Comparison of ENCODE assay signal across 18 mouse cellular contexts in the genomic region with DNA sequence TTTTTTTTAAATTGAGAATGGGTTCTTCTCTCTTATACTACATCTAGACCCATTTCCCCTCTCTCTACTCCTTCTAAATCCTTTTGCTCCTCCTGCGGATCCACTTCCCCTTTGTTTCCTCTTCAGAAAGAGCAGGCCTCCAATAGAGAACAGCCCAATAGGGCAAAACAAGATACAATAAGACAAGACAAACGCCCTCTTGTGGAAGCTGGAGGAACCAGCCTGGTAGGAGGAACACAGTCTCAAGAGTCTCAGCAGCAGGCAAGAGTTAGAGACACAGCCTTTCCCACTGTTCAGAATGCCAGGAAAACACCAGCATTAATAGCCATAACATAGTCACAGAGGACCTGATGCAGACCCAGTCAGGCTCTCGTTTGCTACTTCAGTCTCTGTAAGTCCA.
DNase-seq lines count a peak whose midpoint lies in the region; ATAC-seq and TF ChIP-seq lines count a peak whose summit lies in the region.
"Had no signal": no experiment of that assay in that cellular context is flagged by ENCODE, and none has a peak within 500 bp of the region (broad histone marks: within the 10 kb centered on the region; RNA-seq: fewer than 3 reads in every experiment).

No protein-coding gene starts in this region.

- ATAC-seq in neural tube, embryonic 15.5 days (ENCODE audit: low FRiP score) = no peak
- no peak for ATAC-seq in forebrain, embryonic 12.5 days (ENCODE audit: low FRiP score)
- ATAC-seq: forebrain, embryonic 14.5 days; midbrain, embryonic 13.5 days had no signal

- no peak for TF ChIP-seq POLR2A in kidney, adult 2 months (IDR thresholded peaks at IDR 0.05; ENCODE audit: low read depth, low read length)

- WGBS in kidney, adult 2 months = 50% methylated on average over 3 of the region's 3 CpGs
- WGBS in neural tube, embryonic 15.5 days = 47% methylated on average over 3 of the region's 3 CpGs
- WGBS in forebrain, embryonic 12.5 days = 55% methylated on average over 3 of the region's 3 CpGs

- H3K9me3 ChIP-seq in neural tube, embryonic 15.5 days (replicated peaks) = no peaks in the 10 kb centered on the region
- no peaks in the 10 kb centered on the region for H3K9me3 ChIP-seq in forebrain, embryonic 12.5 days
- H3K9me3 ChIP-seq: G1E; liver, embryonic 13.5 days; midbrain, embryonic 13.5 days had no signal

- no peak overlapping the region for H3K4me3 ChIP-seq in kidney, adult 2 months (ENCODE audit: insufficient read depth, low read depth, low read length)
- H3K4me3 ChIP-seq in neural tube, embryonic 15.5 days (replicated peaks) = no peak overlapping the region
- no peak overlapping the region for H3K4me3 ChIP-seq in forebrain, embryonic 12.5 days (replicated peaks)
- H3K4me3 ChIP-seq: heart, adult 2 months; liver, embryonic 13.5 days; midbrain, embryonic 13.5 days had no signal

- peak; percentile 8 for DNase-seq in adrenal gland, postnatal 14 days
- DNase-seq in adrenal gland, adult (ENCODE audit: inconsistent age in 2 of 2, low spot score in 1 of 2) = no peak
- DNase-seq in kidney, adult 2 months = no peak
- DNase-seq in kidney, adult 11 months = no peak
- DNase-seq in neural tube, embryonic 10.5 days (ENCODE audit: extremely low spot score, low spot score) = peak; percentile 14
- no peak for DNase-seq in thymus, postnatal 25 days
- DNase-seq: adrenal gland, adult 2 months; cerebellum, adult 9-11 months; heart, adult 2 months; layer of hippocampus, adult 9-11 months; liver, embryonic 13.5 days; lung, postnatal 36 days; thymus, postnatal 36 days had no signal

- no peaks in the 10 kb centered on the region for H3K4me1 ChIP-seq in kidney, adult 2 months (ENCODE audit: control insufficient read depth, insufficient read depth, low read length)
- no peaks in the 10 kb centered on the region for H3K4me1 ChIP-seq in neural tube, embryonic 15.5 days
- no peaks in the 10 kb centered on the region for H3K4me1 ChIP-seq in forebrain, embryonic 12.5 days
- H3K4me1 ChIP-seq: liver, embryonic 13.5 days; midbrain, embryonic 13.5 days had no signal

- no peak overlapping the region for H3K27ac ChIP-seq in kidney, adult 2 months (ENCODE audit: insufficient read depth, low read depth, low read length)
- H3K27ac ChIP-seq in neural tube, embryonic 15.5 days (replicated peaks) = no peak overlapping the region
- H3K27ac ChIP-seq in forebrain, embryonic 12.5 days = no peak overlapping the region
- H3K27ac ChIP-seq: heart, adult 2 months; liver, embryonic 13.5 days; midbrain, embryonic 13.5 days had no signal

- TF ChIP-seq CTCF in kidney, adult 2 months (conservative IDR thresholded peaks at IDR 0.05; ENCODE audit: insufficient read depth, insufficient read length, low read depth, low read length) = 0 out of 2 replicates have a peak, but pooled peaks have one; percentile 4

- no peaks in the 10 kb centered on the region for H3K27me3 ChIP-seq in kidney, adult 2 months (replicated peaks; ENCODE audit: control insufficient read depth, insufficient read depth, low read length)
- H3K27me3 ChIP-seq in neural tube, embryonic 15.5 days (replicated peaks) = no peaks in the 10 kb centered on the region
- no peaks in the 10 kb centered on the region for H3K27me3 ChIP-seq in forebrain, embryonic 12.5 days
- H3K27me3 ChIP-seq: liver, embryonic 13.5 days; midbrain, embryonic 13.5 days had no signal

- H3K9ac ChIP-seq in neural tube, embryonic 15.5 days (replicated peaks) = no peak overlapping the region
- no peak overlapping the region for H3K9ac ChIP-seq in forebrain, embryonic 12.5 days
- H3K9ac ChIP-seq: liver, embryonic 13.5 days; midbrain, embryonic 13.5 days had no signal

- no peaks in the 10 kb centered on the region for H3K36me3 ChIP-seq in kidney, adult 2 months (ENCODE audit: control insufficient read depth, insufficient read depth, low read length)
- no peaks in the 10 kb centered on the region for H3K36me3 ChIP-seq in neural tube, embryonic 15.5 days
- no peaks in the 10 kb centered on the region for H3K36me3 ChIP-seq in forebrain, embryonic 12.5 days (replicated peaks)
- H3K36me3 ChIP-seq: G1E; liver, embryonic 13.5 days; midbrain, embryonic 13.5 days had no signal

- no peak overlapping the region for H3K4me2 ChIP-seq in neural tube, embryonic 15.5 days
- H3K4me2 ChIP-seq in forebrain, embryonic 12.5 days = no peak overlapping the region
- H3K4me2 ChIP-seq: liver, embryonic 13.5 days; midbrain, embryonic 13.5 days had no signal

Comparison
In these comparisons a context has a peak if more than half of its experiments do, and no peak if none do; other contexts are left out.
1. DNase-seq: peak in adrenal gland, postnatal 14 days (single experiment) and neural tube, embryonic 10.5 days (single experiment); none in adrenal gland, adult (0 of 2), kidney, adult 2 months (single experiment), kidney, adult 11 months (single experiment) and thymus, postnatal 25 days (single experiment).